Mouse (Mus musculus) G1E (cell line): Measurements from ENCODE around the gene Hoxd8. TPM values are rescaled to one million over a fixed set of nuclear protein-coding genes. Genes with fewer than 3 reads are reported as not detected.
A peak's percentile ranks its signal among the peaks of the same experiment; 100 is the strongest.

ENCODE experiments used
- ATAC-seq: 2 replicates; pipeline ENCODE4 v1.8.0; 2016; ENCODE audit warnings: mild to moderate bottlenecking; ENCODE audit not compliant: insufficient number of reproducible peaks, poor library complexity, low FRiP score, severe bottlenecking; ENCODE audit errors: extremely low read depth
- DNase-seq: peaks from one replicate; pipeline ENCODE4 v3.0.0; 2012; ENCODE audit warnings: low spot score
- H3K27me3 ChIP-seq: 2 replicates; pipeline ENCODE4 v1.6.1; 2012; ENCODE audit warnings: mild to moderate bottlenecking, low read length, inconsistent platforms; ENCODE audit not compliant: insufficient read depth
- H3K36me3 ChIP-seq: replicated peaks from 2 replicates; pipeline ENCODE3; 2012; ENCODE audit warnings: mild to moderate bottlenecking, inconsistent platforms
- H3K4me1 ChIP-seq: 2 replicates; pipeline ENCODE4 v1.6.1; 2012; ENCODE audit warnings: low read depth, low read length, inconsistent platforms, mixed read lengths; ENCODE audit not compliant: insufficient read depth
- H3K4me3 ChIP-seq: 2 replicates; pipeline ENCODE4 v1.5.1; 2012; ENCODE audit warnings: low read depth, mild to moderate bottlenecking, inconsistent platforms, low read length, moderate library complexity, mixed read lengths
- H3K9me3 ChIP-seq: replicated peaks from 2 replicates; pipeline ENCODE4 v1.6.1; 2012; ENCODE audit warnings: inconsistent platforms
- CTCF ChIP-seq: IDR thresholded peaks from 2 replicates; pipeline ENCODE4 v1.5.1; 2012; ENCODE audit warnings: low read depth, low read length, inconsistent platforms, mixed read lengths
- GATA1 ChIP-seq: IDR thresholded peaks from 2 replicates; pipeline ENCODE4 v1.6.1; 2012; ENCODE audit warnings: borderline replicate concordance, low read length, inconsistent platforms, mixed read lengths
- GATA2 ChIP-seq: IDR thresholded peaks from 2 replicates; pipeline ENCODE4 v1.6.1; 2012; ENCODE audit warnings: low read depth, low read length, inconsistent platforms, borderline replicate concordance
- POLR2AphosphoS5 ChIP-seq: IDR thresholded peaks from 2 replicates; pipeline ENCODE4 v1.6.1; 2012; ENCODE audit warnings: low read depth, low read length, inconsistent platforms; ENCODE audit not compliant: insufficient replicate concordance
- TAL1 ChIP-seq: conservative IDR thresholded peaks from 2 replicates; pipeline ENCODE4 v1.6.1; 2012; ENCODE audit warnings: low read depth, low read length, inconsistent platforms, mixed read lengths
- polyA plus RNA-seq: library from polyadenylated mRNA; stranded (reverse); fragments of >175 nt; gene quantifications from 2 replicates; pipeline ENCODE4 v1.2.3, GENCODE M21; 2012
- total RNA-seq, 2 experiments: library from RNA; stranded (forward) in 1 of 2; stranded (reverse) in 1 of 2; fragments of 200-1000 nt in 1 of 2; fragments of >200 nt in 1 of 2; fragmentation: Nextera tagmentation in 1 of 2; gene quantifications; 2 replicates each; pipeline ENCODE4 v1.2.3; 2014 to 2017

Hoxd8 gene
- total and polyA plus RNA-seq, 3 experiments, result not detected

DNA sequence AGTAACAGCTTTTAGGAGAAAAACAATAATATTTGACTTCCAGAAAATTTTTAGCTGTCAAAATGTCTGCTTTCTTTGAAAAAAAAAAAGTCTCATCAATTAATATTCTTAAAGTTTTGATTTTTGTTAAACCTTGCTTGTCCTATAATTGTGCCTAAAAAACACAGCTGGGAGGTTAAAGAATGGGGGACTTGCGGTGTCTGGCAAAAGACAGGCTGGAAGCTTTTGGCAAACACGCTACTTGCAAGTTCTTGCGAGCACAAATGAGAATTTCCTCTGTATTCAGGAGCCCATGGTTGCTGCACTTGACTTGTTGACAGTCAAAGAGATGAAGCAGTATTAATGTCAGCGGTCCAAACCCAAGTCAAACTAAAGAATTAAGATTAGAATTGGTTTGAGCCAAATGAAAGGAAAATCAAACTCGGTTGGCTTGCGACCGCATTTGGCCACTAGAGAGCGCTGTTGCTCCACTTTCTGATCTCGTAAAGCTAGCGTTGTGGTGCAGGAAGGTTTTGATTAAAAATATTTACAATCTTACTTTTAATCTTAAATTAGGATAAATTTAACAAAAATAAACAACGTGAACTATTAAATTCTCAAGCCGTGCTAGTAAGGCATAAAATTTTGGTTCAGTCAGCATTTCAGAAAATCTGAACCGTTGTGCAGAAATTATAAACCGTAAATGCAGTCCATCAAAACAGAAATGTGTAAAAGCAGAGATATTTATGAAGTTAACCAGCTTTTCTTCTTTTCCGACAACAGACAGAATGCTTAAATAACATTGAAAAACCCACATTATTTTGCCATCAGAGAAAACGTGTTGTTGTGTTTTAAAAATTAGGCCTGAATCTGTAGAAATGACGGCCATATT, 2.2 kb upstream of the Hoxd8 start:
- peak; percentile 23 for DNase-seq
- peaks cover 11% of the 10 kb centered on the region; the same call in 1 of the 2 replicates for H3K27me3 ChIP-seq
- TF ChIP-seq CTCF (peak; percentile 44), GATA1 (no peak)

DNA sequence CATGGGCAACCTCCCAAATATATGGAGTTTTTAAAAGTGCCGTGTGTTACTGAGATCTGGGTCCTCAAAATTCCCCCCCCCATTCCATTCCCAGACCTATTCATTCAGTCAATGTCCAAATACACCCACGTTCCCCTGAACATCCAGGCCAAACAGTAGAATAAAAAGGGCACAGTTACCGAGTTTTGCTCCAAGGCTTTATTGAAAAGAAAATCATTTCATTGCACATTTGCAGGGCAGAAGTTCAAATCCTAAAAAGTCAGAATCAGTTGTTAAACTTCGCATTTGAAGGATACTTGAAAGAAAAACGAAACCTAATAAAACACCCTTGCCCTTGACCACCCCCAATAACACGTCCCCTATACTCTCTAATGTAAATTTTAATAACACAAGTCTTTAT, 1.6 kb upstream of the Hoxd8 start:
- Histone ChIP-seq H3K4me1 (no peaks in the 10 kb centered on the region), H3K36me3 (no peaks in the 10 kb centered on the region), H3K4me3 (no peak overlapping the region), H3K9me3 (peaks cover 20% of the 10 kb centered on the region), H3K27me3 (peaks cover 11% of the 10 kb centered on the region; the same call in 1 of the 2 replicates)
- DNase-seq (no peak), ATAC-seq (no peak)
- no peak for TF ChIP-seq TAL1
- TF ChIP-seq GATA1, result no peak
- TF ChIP-seq POLR2AphosphoS5, result no peak
- no peak for TF ChIP-seq GATA2
- TF ChIP-seq CTCF, result no peak

More for the DNA sequence above, 2.2 kb upstream of the Hoxd8 start:
- ATAC-seq, result no peak
- Histone ChIP-seq H3K4me3 (no peak overlapping the region), H3K4me1 (no peaks in the 10 kb centered on the region), H3K36me3 (no peaks in the 10 kb centered on the region), H3K9me3 (peaks cover 21% of the 10 kb centered on the region)

GRCm38 (mm10) chr2:74703317-74703716, 1.1 kb upstream of the Hoxd8 start:
- Histone ChIP-seq H3K4me1 (no peaks in the 10 kb centered on the region), H3K9me3 (peaks cover 15% of the 10 kb centered on the region), H3K4me3 (no peak overlapping the region), H3K27me3 (peaks cover 11% of the 10 kb centered on the region; the same call in 1 of the 2 replicates), H3K36me3 (no peaks in the 10 kb centered on the region)
- ATAC-seq (no peak), DNase-seq (no peak)
- no peak for TF ChIP-seq TAL1
- TF ChIP-seq GATA2, result no peak
- TF ChIP-seq CTCF, result no peak
- no peak for TF ChIP-seq POLR2AphosphoS5
- TF ChIP-seq GATA1, result no peak

- Histone ChIP-seq H3K4me1 (no peaks in the 10 kb centered on the region), H3K9me3 (peaks cover 12% of the 10 kb centered on the region), H3K36me3 (no peaks in the 10 kb centered on the region), H3K27me3 (peaks cover 11% of the 10 kb centered on the region; the same call in 1 of the 2 replicates), H3K4me3 (no peak overlapping the region)
- DNase-seq (no peak), ATAC-seq (no peak)
- TF ChIP-seq TAL1 (no peak), CTCF (no peak), GATA2 (no peak), GATA1 (no peak), POLR2AphosphoS5 (no peak)
Measured at GRCm38 (mm10) chr2:74703720-74704392, 559 bp upstream of the Hoxd8 start.

- no peak overlapping the region for H3K4me3 ChIP-seq
- H3K27me3 ChIP-seq, result peaks cover 9% of the 10 kb centered on the region; the same call in 1 of the 2 replicates
- H3K9me3 ChIP-seq, result peaks cover 12% of the 10 kb centered on the region
- H3K36me3 ChIP-seq, result no peaks in the 10 kb centered on the region
- ATAC-seq, result no peak
- no peak for DNase-seq
- TF ChIP-seq TAL1 (no peak), GATA1 (no peak), POLR2AphosphoS5 (no peak), CTCF (no peak), GATA2 (no peak)
- no peaks in the 10 kb centered on the region for H3K4me1 ChIP-seq
Measured at GRCm38 (mm10) chr2:74704999-74705466, 618 bp downstream of the Hoxd8 start.

- Histone ChIP-seq H3K4me1 (no peaks in the 10 kb centered on the region), H3K9me3 (peaks cover 12% of the 10 kb centered on the region), H3K27me3 (peaks cover 6% of the 10 kb centered on the region; the same call in 1 of the 2 replicates), H3K36me3 (no peaks in the 10 kb centered on the region), H3K4me3 (no peak overlapping the region)
- TF ChIP-seq GATA1 (no peak), CTCF (no peak), GATA2 (no peak)
- DNase-seq (no peak), ATAC-seq (no peak)
Measured at GRCm38 (mm10) chr2:74705467-74706089, 1.2 kb downstream of the Hoxd8 start.
